Mouse (Mus musculus): Measurements from ENCODE around the gene Il23a.

DNA sequence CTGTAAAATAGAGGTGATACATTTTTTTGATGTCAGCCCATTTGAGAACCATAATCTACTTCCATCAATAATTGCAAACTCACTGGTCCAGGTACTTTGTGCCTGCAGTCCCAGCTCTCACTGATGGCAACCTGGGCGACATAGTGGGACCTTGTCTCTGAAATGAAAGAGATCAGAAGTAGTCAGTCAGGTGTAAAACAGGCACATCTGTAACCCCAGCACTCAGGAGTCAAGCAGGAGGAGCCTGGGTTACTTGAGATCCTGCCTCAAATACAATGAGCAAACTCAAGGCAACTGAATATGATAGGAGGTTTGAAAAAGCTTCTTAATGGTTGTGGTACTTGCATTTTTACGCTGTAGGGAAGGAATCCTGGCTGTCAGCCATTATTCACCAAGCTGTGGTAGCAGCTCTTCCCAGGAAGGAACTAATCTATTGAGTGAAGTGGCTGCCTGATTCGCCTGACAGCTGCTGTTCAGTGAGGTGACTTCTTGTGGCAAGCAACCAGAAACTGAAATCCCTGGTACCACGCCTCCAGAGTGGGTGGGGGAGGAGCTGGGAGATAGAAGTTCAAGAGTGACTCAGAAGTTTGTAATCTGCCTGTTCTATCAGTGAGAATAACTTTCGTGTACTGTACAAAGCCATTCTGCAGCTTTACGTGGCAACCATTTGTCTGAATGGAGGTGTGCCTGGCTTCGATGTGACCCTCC is 46.2 kb upstream of the Il23a start:
- TF ChIP-seq POLR2A (IDR thresholded peaks at IDR 0.05; ENCODE audit: borderline replicate concordance, extremely low read depth, low read depth, low read length) (no peak), CTCF (IDR thresholded peaks at IDR 0.05; ENCODE audit: insufficient read depth, low read length) (no peak)

Measured in lung, adult 2 months (tissue).